Mouse (Mus musculus) macrophage (primary cell): ENCODE data around the gene Crat. TPM values are rescaled to one million over a fixed set of nuclear protein-coding genes. Genes with fewer than 3 reads are reported as not detected.

Experiments
- H3K27ac ChIP-seq: fragments of 350-480 bp; formaldehyde crosslinking; 2 replicates; pipeline ENCODE4 v1.9.0; 2021
- H3K36me3 ChIP-seq: fragments of 350-480 bp; formaldehyde crosslinking; 2 replicates; pipeline ENCODE4 v1.9.0; 2021; ENCODE audit errors: inconsistent target
- H3K4me3 ChIP-seq: fragments of 350-480 bp; formaldehyde crosslinking; 2 replicates; pipeline ENCODE4 v1.9.0; 2021; ENCODE audit errors: inconsistent target
- H3K79me2 ChIP-seq: fragments of 350-480 bp; formaldehyde crosslinking; 2 replicates; pipeline ENCODE4 v1.9.0; 2021; ENCODE audit errors: inconsistent target
- WGBS: methylation state at CpG from one replicate; pipeline ENCODE4 v1.1.7; 2026; ENCODE audit warnings: inconsistent platforms; ENCODE audit not compliant: missing documents; 5-methylcytosine and 5-hydroxymethylcytosine counted together
- polyA plus RNA-seq: library from polyadenylated mRNA; stranded (reverse); fragments of 250-400 nt; gene quantifications from 3 replicates; pipeline ENCODE4 v1.2.4, GENCODE M21; 2018; ENCODE audit warnings: inconsistent platforms
- total RNA-seq, 78 experiments: library from RNA; depleted of rRNA; stranded (reverse); fragments of 250-400 nt; gene quantifications; 1 replicate in 9 of 78; 2 replicates in 24 of 78; 3 replicates in 43 of 78; 4 replicates in 2 of 78; pipeline ENCODE4 v1.2.4; 2018; ENCODE audit warnings: inconsistent platforms in 56 of 78

The Crat gene
- 10 to 100 TPM in 23 of 26 experiments, 1 to 10 TPM in 3; 5.1 to 67.3 (median 23.7) TPM for total RNA-seq (2018; cell fraction: chromatin; rRNA removed)
- 10 to 100 TPM; 28.0 to 69.0 (median 38.0) TPM for total RNA-seq (2018; cell fraction: cytosol; rRNA removed)
- total RNA-seq (2018; cell fraction: nucleus; rRNA removed): 10 to 100 TPM in 25 of 26 experiments, 1 to 10 TPM in 1; 9.1 to 56.5 (median 24.8) TPM
- polyA plus RNA-seq: 37.2 to 68.4 TPM (median 59.5 TPM) in 3 replicates

DNA sequence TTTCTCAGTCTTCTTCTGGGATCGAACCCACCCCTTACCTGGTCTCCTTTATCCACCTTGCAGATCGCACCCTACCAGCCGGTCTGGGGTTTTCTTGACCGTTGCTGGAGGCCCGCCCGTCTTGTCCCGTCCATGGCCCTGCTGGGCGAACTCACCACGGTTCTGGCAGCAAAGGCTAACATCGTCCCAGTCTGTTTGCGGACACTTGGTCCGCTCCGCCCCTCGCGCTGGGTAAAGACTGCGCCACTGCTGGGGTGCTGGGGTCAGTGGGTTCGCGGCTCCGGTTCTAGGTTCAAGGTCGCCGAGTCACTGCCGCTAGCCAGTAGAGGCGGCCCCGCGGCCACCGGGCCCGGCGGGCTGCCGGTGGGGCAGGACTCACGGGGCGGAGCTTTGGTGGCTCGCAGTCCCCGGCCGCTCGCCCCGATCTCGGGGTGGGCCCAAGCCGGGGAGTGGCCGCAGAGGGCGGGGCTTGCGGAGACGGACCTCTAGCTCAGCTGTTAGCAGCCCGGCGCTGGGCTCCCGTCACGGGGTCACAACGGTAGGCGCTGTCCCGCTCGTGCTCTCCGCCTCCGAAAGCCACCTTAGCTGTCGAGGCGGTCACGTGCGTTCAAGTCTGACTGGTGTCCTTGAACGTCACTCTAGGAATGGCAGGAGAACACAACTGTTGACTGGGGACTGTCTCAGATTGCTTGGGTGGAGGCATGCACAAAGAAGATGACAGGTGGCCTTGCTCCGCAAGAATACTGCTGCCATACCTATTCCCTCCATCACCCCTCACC, at the start of gene Crat:
Gene Crat (minus strand): TSS at position 657 of the 779 bp plus-strand sequence.
- Histone ChIP-seq H3K79me2 (peaks cover 66% of the 10 kb centered on the region), H3K4me3 (peak within 1 kb of the TSS; percentile 81), H3K27ac (peak within 1 kb of the TSS; percentile 90), H3K36me3 (peaks cover 9% of the 10 kb centered on the region; the same call in 1 of the 2 replicates)
- 2% methylated on average over 46 of the region's 58 CpGs for WGBS

DNA sequence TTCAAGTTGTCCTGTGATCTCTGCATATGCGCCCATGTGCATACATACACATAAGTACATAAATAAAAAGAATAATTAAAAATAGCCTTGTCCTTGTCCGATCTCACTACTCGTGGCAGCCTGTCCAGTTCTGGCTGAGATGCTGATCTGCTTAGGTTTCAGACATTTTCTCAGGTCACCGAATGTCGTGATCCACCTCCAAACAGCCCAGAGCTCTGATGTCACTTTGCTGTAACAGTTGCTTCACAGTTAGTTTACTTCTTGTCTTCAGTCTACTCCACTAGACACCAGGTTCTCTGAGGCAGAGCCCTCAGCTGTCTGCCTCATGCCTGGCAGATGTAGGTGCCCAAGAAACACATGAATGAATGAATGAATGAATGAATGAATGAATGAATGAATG, 48.8 kb upstream of the Crat start:
- no peaks in the 10 kb centered on the region for H3K36me3 ChIP-seq
- WGBS: 32% methylated on average over 5 of the region's 5 CpGs
- H3K79me2 ChIP-seq: no peaks in the 10 kb centered on the region
- 0 out of 2 replicates have a peak overlapping the region, but pooled peaks have one; percentile 7 for H3K27ac ChIP-seq
- H3K4me3 ChIP-seq: peak overlapping the region; percentile 19

DNA sequence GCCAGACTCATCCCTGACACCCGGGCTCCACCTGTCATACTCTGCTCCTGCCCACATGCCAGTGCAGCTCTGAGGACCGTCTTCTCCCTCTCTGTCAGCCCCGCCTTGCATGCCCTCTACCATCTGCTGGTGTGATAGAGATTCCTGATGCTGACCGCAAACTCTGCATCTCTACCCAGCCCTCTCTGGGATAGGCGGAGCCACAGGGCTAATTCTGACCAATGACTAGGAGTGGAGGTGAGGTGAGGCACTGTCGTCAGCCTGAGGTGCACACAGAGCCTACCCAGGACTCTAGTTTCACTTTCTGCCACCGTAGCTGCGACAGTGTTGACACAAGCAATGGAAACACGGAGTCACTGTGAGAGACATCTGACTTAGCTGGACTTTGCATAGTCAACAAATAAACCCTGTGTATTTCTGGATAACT, 48.3 kb upstream of the Crat start:
- H3K79me2 ChIP-seq: no peaks in the 10 kb centered on the region
- H3K27ac ChIP-seq: 0 out of 2 replicates have a peak overlapping the region, but pooled peaks have one; percentile 7
- WGBS: 1% methylated on average over 9 of the region's 9 CpGs
- no peaks in the 10 kb centered on the region for H3K36me3 ChIP-seq
- H3K4me3 ChIP-seq: peak overlapping the region; percentile 19

DNA sequence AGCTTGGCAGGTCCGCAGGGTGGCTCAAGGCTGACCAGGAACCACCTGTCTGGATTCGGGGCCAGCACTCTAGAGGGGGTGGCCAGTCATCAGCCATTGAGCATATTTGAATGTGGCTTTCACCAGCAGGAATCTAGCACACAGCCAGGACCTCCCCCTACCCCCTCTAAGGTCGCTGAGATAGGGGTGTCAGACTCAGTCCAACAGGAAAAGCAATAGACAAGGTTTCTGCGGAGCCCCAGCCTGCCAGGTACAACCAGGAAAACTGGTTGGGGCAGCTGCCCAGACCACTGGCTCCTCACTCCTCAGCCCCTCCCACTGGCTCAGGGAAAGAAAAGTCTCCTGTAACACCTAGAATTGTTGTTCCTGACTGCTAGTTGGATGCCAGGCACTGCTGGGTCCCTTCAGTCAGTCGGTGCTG, 47.7 kb upstream of the Crat start:
- Histone ChIP-seq H3K79me2 (no peaks in the 10 kb centered on the region), H3K36me3 (no peaks in the 10 kb centered on the region), H3K27ac (0 out of 2 replicates have a peak overlapping the region, but pooled peaks have one; percentile 7), H3K4me3 (peak overlapping the region; percentile 19)
- 53% methylated on average over 5 of the region's 5 CpGs for WGBS

DNA sequence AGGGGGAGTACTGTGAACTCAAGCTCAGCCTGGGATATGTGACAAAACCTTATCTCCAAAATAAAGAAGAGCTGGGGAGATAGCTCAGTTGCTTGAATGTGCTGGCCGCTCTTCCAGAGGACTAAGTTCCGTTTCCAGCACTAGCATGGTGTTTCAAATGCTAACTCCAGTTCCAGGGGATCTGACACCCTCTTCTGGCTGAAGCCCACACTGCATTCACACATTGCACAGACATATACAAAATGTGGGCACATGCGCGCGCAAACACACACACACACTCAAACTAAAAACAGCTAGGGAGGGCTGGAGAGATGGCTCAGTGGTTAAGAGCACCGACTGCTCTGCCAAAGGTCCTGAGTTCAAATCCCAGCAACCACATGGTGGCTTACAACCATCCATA, 43.6 kb upstream of the Crat start:
- Histone ChIP-seq H3K79me2 (no peaks in the 10 kb centered on the region), H3K36me3 (no peaks in the 10 kb centered on the region), H3K4me3 (no peak overlapping the region), H3K27ac (no peak overlapping the region)
- WGBS: 100% methylated on average over 5 of the region's 6 CpGs

DNA sequence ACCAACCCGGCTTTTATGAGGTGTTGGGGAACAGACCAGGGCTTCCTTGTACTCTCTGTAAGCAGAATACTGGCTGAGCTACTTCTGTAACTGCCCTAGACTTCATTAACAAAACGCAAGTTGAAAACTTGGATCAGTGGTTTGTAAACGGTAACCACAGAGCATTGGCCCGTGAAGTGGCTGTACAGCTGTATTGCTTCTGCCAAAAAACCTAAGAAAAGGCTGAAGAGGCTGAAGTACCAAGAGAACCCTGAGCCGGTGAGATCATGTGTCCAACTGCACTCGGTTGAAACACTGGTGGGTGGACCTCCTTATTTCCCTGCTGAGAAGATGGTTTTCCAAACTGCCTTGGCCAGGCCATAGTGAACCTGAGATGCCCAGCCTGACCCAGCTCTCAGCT, 42.7 kb upstream of the Crat start:
- WGBS: 56% methylated on average over 6 of the region's 6 CpGs
- no peaks in the 10 kb centered on the region for H3K36me3 ChIP-seq
- no peak overlapping the region for H3K4me3 ChIP-seq
- no peak overlapping the region for H3K27ac ChIP-seq
- no peaks in the 10 kb centered on the region for H3K79me2 ChIP-seq

DNA sequence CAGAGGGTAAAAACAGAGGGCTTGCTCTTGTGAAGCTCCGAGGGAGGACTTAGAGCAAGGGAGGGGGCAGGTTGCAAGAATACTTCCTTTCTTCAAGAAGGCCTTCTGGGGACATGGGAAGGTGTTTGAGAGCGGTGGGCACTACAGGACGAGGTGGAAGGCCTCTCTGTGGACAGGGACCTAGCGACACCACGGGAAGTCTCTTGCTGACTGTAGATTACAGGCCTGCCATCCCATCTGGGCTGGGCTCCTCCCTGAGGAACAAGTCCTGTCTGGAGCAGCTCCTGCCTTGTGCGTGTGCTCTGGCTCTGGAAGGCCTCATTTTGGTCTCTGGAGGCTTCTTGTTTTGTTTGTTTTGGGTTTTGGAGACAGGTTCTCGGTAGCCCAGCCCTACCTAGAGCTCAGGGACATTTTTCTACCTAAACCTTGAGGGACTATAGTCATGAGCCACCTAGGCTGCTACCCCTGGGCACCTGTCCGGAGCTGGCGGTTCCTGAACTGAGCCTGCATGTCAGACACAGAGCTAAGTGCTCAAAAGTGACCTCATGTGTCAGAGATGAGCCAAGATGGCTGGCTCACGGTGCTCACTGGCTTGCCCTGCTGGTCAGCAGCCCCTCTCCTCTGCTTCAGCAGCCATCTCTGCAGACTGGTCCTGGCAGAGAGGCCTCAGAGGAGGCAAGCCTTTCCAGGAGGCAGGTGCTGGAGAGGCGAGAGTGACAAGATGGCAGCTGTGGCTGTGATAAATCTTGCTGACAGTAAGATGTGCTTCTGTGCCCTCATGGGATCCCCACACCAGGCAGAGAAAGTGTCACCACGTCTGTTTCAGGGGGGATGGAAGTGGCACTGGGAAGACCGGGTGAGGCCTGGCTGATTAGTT, 40.7 kb upstream of the Crat start:
- 94% methylated on average over 13 of the region's 13 CpGs for WGBS
- Histone ChIP-seq H3K4me3 (no peak overlapping the region), H3K36me3 (peaks cover 4% of the 10 kb centered on the region; the same call in 1 of the 2 replicates), H3K79me2 (no peaks in the 10 kb centered on the region), H3K27ac (no peak overlapping the region)

DNA sequence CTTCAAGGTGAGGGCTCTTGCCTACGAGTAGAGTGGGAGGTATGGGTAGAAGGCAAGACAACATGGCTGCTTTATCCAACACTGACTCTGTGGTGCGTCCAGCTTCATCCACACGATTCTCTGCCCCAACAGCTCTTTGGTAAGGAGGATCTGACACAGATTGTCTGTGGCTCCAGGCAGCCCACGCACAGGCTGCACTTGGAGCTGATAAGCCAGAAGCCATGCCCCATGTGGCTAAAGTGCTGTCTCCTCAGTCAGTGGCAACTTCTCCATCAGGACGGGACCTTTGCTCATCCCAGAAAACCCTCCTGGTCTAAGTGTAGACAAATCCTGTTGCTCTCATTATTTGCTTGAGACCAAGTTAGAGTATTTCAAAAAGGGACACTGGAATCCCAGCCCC, 39.0 kb upstream of the Crat start:
- Histone ChIP-seq H3K36me3 (peaks cover 11% of the 10 kb centered on the region; the same call in 1 of the 2 replicates), H3K4me3 (no peak overlapping the region), H3K27ac (no peak overlapping the region), H3K79me2 (no peaks in the 10 kb centered on the region)
- 88% methylated on average over 5 of the region's 5 CpGs for whole genome bisulfite sequencing

DNA sequence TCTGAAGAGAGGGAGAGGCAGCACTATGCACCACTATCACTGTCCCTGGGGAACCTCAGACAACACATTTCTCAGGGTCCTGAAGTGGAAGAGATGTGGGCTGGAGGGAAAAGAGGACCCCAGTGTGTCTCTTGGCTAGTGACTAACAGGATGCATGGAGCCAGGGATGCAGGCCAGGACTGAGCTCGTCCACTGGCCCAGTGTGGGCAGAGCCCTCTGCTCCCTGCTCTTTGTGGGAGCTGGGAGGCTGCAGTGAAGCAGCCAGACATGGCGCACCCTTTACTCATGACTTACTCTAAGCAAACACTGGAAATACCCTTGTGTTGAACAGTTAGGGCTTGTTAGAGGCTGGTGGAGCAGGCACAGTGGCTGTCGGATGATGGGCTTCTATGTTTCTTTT, 38.0 kb upstream of the Crat start:
- WGBS: 90% methylated on average over 3 of the region's 3 CpGs
- H3K4me3 ChIP-seq: no peak overlapping the region
- H3K79me2 ChIP-seq: no peaks in the 10 kb centered on the region
- peaks cover 19% of the 10 kb centered on the region; the same call in 1 of the 2 replicates for H3K36me3 ChIP-seq
- H3K27ac ChIP-seq: no peak overlapping the region

DNA sequence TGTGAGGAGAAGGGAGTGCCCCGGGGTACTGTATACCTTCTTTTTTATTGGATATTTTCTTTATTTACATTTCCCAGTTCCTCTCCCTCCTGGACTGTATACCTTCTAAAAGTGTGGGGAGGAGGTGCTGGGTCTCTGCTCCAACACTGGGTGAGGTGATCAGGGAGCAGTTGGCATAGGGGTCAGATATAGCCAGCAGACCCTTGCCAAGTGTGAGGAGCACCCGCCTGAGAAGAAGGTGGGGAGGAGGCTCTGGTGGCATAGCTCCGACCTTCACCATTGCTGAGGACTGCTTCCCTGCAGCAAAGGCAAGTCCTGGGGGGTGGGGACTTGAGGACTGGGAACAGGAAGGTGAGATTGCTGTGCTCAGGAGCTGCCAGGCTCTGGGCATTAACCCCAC, 35.9 kb upstream of the Crat start:
- H3K27ac ChIP-seq: no peak overlapping the region
- 100% methylated on average over 3 of the region's 3 CpGs for WGBS
- peaks cover 24% of the 10 kb centered on the region; the same call in 1 of the 2 replicates for H3K36me3 ChIP-seq
- H3K79me2 ChIP-seq: no peaks in the 10 kb centered on the region
- H3K4me3 ChIP-seq: no peak overlapping the region

DNA sequence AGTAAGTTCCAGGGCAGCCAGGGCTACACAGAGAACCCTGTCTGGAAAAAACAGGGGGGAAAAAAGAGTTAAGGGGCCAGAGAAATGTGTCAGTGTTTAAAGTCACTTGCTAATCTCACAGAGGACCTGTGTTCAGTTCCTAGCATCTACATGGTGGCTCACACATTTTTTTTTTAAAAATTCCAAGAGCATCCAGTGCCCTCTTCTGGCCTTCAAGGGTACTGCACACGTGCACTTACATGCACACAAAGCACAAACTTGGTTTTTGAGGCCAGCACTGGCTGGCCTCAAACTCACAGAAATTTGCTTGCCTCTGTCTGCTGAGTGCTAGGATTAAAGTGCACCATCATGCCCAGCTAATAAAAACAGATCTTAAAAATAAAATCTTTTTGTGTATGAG, 34.9 kb upstream of the Crat start:
- Histone ChIP-seq H3K4me3 (no peak overlapping the region), H3K36me3 (peaks cover 34% of the 10 kb centered on the region; the same call in 1 of the 2 replicates), H3K27ac (no peak overlapping the region), H3K79me2 (no peaks in the 10 kb centered on the region)
- WGBS: 93% methylated on average over 1 of the region's 1 CpGs

DNA sequence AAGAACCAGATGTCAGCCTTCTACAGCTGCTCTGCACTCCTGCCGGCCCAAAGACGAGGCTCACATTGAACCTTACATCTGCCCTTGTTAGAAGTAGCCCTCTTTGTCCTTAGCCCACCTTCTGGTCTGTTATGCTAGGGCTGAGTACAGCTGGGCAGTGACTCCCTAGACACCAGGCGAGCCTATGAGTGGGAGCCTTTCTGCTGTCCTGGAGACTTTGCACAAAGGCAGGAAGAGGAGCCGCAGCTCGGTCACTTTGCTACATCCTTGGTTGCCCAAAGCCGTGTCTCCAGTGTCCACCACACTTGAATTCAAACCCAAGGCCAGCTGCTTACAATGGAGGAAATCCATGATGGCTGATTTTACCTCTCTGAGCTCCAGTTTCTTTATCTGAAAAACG, 32.8 kb upstream of the Crat start:
- H3K79me2 ChIP-seq: peaks cover 8% of the 10 kb centered on the region; the same call in 1 of the 2 replicates
- H3K4me3 ChIP-seq: no peak overlapping the region
- H3K27ac ChIP-seq: no peak overlapping the region
- WGBS: 98% methylated on average over 7 of the region's 7 CpGs
- peaks cover 41% of the 10 kb centered on the region; the same call in 1 of the 2 replicates for H3K36me3 ChIP-seq

DNA sequence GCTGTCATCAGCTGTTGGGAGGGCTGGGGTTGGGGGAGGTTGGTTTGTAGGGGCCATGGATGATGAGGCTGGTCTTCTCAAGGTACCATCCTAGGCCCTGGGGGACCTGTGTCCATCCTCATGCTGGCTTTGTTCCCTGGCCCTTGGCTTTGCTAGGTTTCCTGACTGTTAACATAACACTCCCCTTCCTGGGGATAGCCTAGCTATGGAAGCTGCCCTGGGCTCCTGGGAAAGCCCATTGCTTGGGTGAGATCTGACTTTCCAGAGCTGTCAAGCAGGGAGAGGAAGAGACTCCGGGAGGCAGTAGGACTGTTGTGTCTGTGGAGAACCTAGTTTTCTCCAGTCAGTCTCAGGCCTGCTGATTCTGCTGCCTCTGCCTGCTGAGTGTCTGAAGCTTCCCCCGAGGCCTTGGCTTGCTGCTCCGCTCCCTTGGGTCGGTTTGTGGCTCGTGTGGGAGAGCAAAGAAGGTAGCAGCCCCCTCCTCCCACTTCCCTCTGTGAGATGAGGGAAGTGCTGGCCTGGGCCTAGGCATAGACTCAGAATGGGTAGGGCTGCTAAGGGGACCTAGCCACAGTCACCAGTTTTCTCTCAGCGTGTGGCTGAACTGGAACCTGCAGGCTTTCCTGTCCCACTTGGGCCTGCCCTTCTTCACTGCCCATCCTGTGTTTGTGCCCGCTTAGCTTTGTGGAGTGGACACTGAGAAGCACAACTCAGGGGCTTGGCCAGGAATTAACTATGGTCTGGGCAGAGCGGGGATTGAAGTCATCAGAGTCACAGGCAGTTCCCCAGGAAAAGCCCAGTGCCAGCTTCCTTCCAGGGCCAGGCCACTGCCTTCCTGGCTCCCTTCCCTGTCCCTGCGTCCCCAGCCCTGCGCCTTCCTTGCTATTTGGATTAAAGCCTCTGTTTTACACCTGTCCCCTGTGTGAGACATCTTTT, 31.5 kb upstream of the Crat start:
- WGBS: 50% methylated on average over 10 of the region's 10 CpGs
- Histone ChIP-seq H3K27ac (peak overlapping the region; percentile 46), H3K4me3 (no peak overlapping the region), H3K36me3 (peaks cover 40% of the 10 kb centered on the region; the same call in 1 of the 2 replicates), H3K79me2 (peaks cover 18% of the 10 kb centered on the region; the same call in 1 of the 2 replicates)
